Mouse (Mus musculus) cerebellum, adult 8-10 months (tissue): ENCODE data around the gene Chrna4.

Experiments
- DNase-seq: peaks from one replicate; pipeline ENCODE4 v3.0.0; 2022

Chrna4 gene

GRCm38 (mm10) chr2:181036561-181036960, 6.8 kb downstream of the Chrna4 start:
- DNase-seq: no peak

- no peak for DNase-seq
Measured at GRCm38 (mm10) chr2:181035186-181035585, 8.2 kb downstream of the Chrna4 start.

GRCm38 (mm10) chr2:181033310-181033709, 10.0 kb downstream of the Chrna4 start:
- no peak for DNase-seq

- DNase-seq: peak; percentile 70
Measured at GRCm38 (mm10) chr2:181032407-181032806, 10.9 kb downstream of the Chrna4 start.

- no peak for DNase-seq
Measured at GRCm38 (mm10) chr2:181031406-181031934, 11.9 kb downstream of the Chrna4 start.

GRCm38 (mm10) chr2:181008339-181008738, 35.0 kb downstream of the Chrna4 start:
- DNase-seq: no peak

GRCm38 (mm10) chr2:181007054-181007453, 36.3 kb downstream of the Chrna4 start:
- DNase-seq: no peak

- no peak for DNase-seq
Measured at GRCm38 (mm10) chr2:180996905-180997304, 46.4 kb downstream of the Chrna4 start.

GRCm38 (mm10) chr2:180996436-180996835, 46.9 kb downstream of the Chrna4 start:
- DNase-seq: peak; percentile 53

- no peak for DNase-seq
Measured at GRCm38 (mm10) chr2:180995457-180995856, 47.9 kb downstream of the Chrna4 start.

- no peak for DNase-seq
Measured at GRCm38 (mm10) chr2:180994360-180994759, 49.0 kb downstream of the Chrna4 start.

- DNase-seq: no peak
Measured at GRCm38 (mm10) chr2:180990347-180990746, 53.0 kb downstream of the Chrna4 start.

- no peak for DNase-seq
Measured at GRCm38 (mm10) chr2:180988948-180989347, 54.4 kb downstream of the Chrna4 start.

- no peak for DNase-seq
Measured at GRCm38 (mm10) chr2:180988347-180988913, 54.9 kb downstream of the Chrna4 start.

GRCm38 (mm10) chr2:180987432-180988030, 55.8 kb downstream of the Chrna4 start:
- no peak for DNase-seq

GRCm38 (mm10) chr2:180987001-180987400, 56.3 kb downstream of the Chrna4 start:
- no peak for DNase-seq

- DNase-seq: no peak
Measured at GRCm38 (mm10) chr2:180986449-180986848, 56.9 kb downstream of the Chrna4 start, which contains the start of gene Col20a1. TSS of gene Col20a1 (plus strand) at chr2:180986535.

GRCm38 (mm10) chr2:180985635-180986034, 57.7 kb downstream of the Chrna4 start:
- no peak for DNase-seq

GRCm38 (mm10) chr2:180981133-180981532, 62.2 kb downstream of the Chrna4 start:
- DNase-seq: no peak
